Mouse (Mus musculus): ENCODE results near the gene Ccl6.

The Ccl6 gene

GRCm38 (mm10) chr11:83592853-83593252 is at the start of gene Ccl6:
Gene Ccl6 (minus strand): TSS chr11:83593087.
- no peak for DNase-seq

- no peak for DNase-seq
These were observed 48.3 kb upstream of the Ccl6 start for GRCm38 (mm10) chr11:83641216-83641615.

GRCm38 (mm10) chr11:83640141-83640540 is 47.3 kb upstream of the Ccl6 start:
- DNase-seq, result peak; percentile 21 to 25

- DNase-seq, result peak in 1 of 2 experiments; percentile 32
These were observed 46.6 kb upstream of the Ccl6 start for GRCm38 (mm10) chr11:83639533-83639932.

GRCm38 (mm10) chr11:83638934-83639333 is 46.0 kb upstream of the Ccl6 start:
- DNase-seq, result no peak

GRCm38 (mm10) chr11:83636742-83637235 is 43.9 kb upstream of the Ccl6 start:
- DNase-seq, result no peak

- DNase-seq, result no peak
These were observed 42.0 kb upstream of the Ccl6 start for GRCm38 (mm10) chr11:83634898-83635297.

GRCm38 (mm10) chr11:83634425-83634824 is 41.5 kb upstream of the Ccl6 start:
- no peak for DNase-seq

- DNase-seq, result peak in 1 of 2 experiments; percentile 38
These were observed 39.9 kb upstream of the Ccl6 start for GRCm38 (mm10) chr11:83632744-83633143.

GRCm38 (mm10) chr11:83631065-83631464 is 38.2 kb upstream of the Ccl6 start:
- DNase-seq, result no peak

GRCm38 (mm10) chr11:83630630-83631029 is 37.7 kb upstream of the Ccl6 start:
- DNase-seq, result no peak

GRCm38 (mm10) chr11:83628808-83629207 is 35.9 kb upstream of the Ccl6 start:
- DNase-seq, result no peak

- no peak for DNase-seq
These were observed 30.7 kb upstream of the Ccl6 start for GRCm38 (mm10) chr11:83623586-83623985.

- no peak for DNase-seq
These were observed 26.1 kb upstream of the Ccl6 start for GRCm38 (mm10) chr11:83619037-83619436.

GRCm38 (mm10) chr11:83618238-83618637 is 25.4 kb upstream of the Ccl6 start:
- no peak for DNase-seq

- DNase-seq, result no peak
These were observed 23.7 kb upstream of the Ccl6 start for GRCm38 (mm10) chr11:83616586-83616985.

- no peak for DNase-seq
These were observed 18.0 kb upstream of the Ccl6 start for GRCm38 (mm10) chr11:83610900-83611299.

- DNase-seq, result no peak
These were observed 13.5 kb upstream of the Ccl6 start for GRCm38 (mm10) chr11:83606396-83606795.

- DNase-seq, result no peak
These were observed 12.6 kb upstream of the Ccl6 start for GRCm38 (mm10) chr11:83605535-83605934.

GRCm38 (mm10) chr11:83604698-83605097 is 11.8 kb upstream of the Ccl6 start:
- DNase-seq, result no peak

GRCm38 (mm10) chr11:83603399-83603798 is 10.5 kb upstream of the Ccl6 start:
- DNase-seq, result no peak

GRCm38 (mm10) chr11:83600576-83600975 is 7.7 kb upstream of the Ccl6 start:
- DNase-seq, result no peak

GRCm38 (mm10) chr11:83598991-83599390 is 6.1 kb upstream of the Ccl6 start:
- DNase-seq, result no peak

GRCm38 (mm10) chr11:83598207-83598837 is 5.4 kb upstream of the Ccl6 start:
- no peak for DNase-seq

GRCm38 (mm10) chr11:83597796-83598195 is 4.9 kb upstream of the Ccl6 start:
- no peak for DNase-seq
